Mouse (Mus musculus): ENCODE data around the gene Zfp966. TPM values are rescaled to one million over a fixed set of nuclear protein-coding genes. Genes with fewer than 3 reads are reported as not detected.
"Not testable (repeated sequence)": the region's sequence is repeated elsewhere in the genome, so short reads cannot be mapped to it uniquely, and the experiment has no call there.

The Zfp966 gene
- total RNA-seq (2021) = 1 to 10 TPM; 4.0 to 5.1 TPM
- long read RNA-seq, experiment 1 = 0 reads
- long read RNA-seq, experiment 2, partial matches to known transcripts = 2 of 2 reads
- long read RNA-seq, experiment 2, other reads (novel, unspliced or antisense) = 0 of 2 reads

DNA sequence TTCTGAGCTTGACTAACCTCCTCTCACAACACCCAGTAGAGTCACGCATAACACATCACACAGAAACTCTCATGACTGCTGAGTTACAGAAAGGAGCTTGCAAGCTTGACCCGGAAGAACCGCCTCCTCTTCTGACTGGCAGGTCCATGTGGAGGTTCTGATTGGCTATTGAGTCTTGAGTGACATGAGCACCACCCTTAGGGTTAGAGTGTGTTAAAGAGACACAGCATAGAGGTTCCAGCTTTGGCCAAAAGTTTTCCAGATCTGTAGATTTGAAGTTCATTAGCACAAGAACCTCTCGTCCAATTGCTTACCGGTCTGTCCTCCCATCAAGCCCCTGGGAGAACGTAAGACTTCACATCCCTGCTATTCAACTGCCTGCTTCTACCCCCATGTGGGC, at the start of gene Zfp966:
Gene Zfp966, minus strand, starts transcription at position 101 of the 400 bp plus-strand sequence.
- intact Hi-C loops (cut with DNase I); DNase-seq: not testable (repeated sequence)

- DNase-seq; intact Hi-C loops (cut with DNase I): not testable (repeated sequence)
Measured at GRCm38 (mm10) chr2:175965031-175965430, 34.1 kb upstream of the Zfp966 start, which contains the start of gene Gm2026. Gene Gm2026, plus strand, starts transcription at chr2:175965331.

DNA sequence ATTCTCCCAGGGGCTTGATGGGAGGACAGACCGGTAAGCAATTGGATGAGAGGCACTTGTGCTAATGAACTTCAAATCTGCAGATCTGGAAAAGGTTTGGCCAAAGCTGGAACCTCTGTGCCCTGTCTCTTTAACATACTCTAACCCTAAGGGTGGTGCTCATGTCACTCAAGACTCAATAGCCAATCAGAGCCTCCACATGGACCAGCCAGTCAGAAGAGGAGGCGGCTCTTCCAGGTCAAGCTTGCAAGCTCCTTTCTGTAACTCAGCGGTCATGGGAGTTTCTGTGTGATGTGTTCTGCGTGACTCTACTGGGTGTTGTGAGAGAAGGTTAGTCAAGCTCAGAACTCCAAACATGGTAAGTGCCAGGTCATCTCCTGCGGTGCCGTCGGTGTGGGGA, 61.9 kb downstream of the Zfp966 start, which contains the start of gene Gm6710:
Gene Gm6710, plus strand, starts transcription at position 196 of the 400 bp plus-strand sequence.
- intact Hi-C loops (cut with DNase I); DNase-seq: not testable (repeated sequence)

Other genes starting within 250 kb of the Zfp966 start
- not detected for gene Zfp969, start 227.5 kb downstream of the Zfp966 start, total RNA-seq (2021)
- gene Gm2007, start 189.6 kb downstream of the Zfp966 start, total RNA-seq (2021) = not detected
- 1 to 10 TPM in 1 of 2 experiments, under 1 TPM in 1; 0.72 to 6.1 TPM for gene Gm14288, start 130.0 kb downstream of the Zfp966 start, total RNA-seq (2021)
- gene Gm6710, start 61.9 kb downstream of the Zfp966 start, total RNA-seq (2021) = 1 to 10 TPM; 7.8 to 8.5 TPM
- 10 to 100 TPM; 17.0 to 20.5 TPM for gene Gm2026, start 34.2 kb upstream of the Zfp966 start, total RNA-seq (2021)
- gene Gm2004, start 218.7 kb upstream of the Zfp966 start, total RNA-seq (2021) = 1 to 10 TPM; 3.8 to 4.7 TPM

Measured in gastrocnemius, postnatal 36 days (tissue).